Mouse (Mus musculus) thymus, postnatal 0 days (tissue): ENCODE results near the gene Map1lc3b. TPM values are rescaled to one million over a fixed set of nuclear protein-coding genes. Genes with fewer than 3 reads are reported as not detected.

Experiments
- DNase-seq: peaks from one replicate; pipeline ENCODE4 v3.0.0-alpha.2; 2015; ENCODE audit warnings: low spot score
- polyA plus RNA-seq: library from polyadenylated mRNA; unstranded; fragments of >200 nt; fragmentation: Nextera tagmentation; extraction: Ambion mirVana; gene quantifications from 2 replicates; pipeline ENCODE4 v1.2.1, GENCODE M21; 2015

The Map1lc3b gene
- polyA plus RNA-seq, 1 experiment from 2014 or later, result 329 TPM

GRCm38 (mm10) chr8:121603801-121604200, 13.6 kb downstream of the Map1lc3b start:
- DNase-seq, result no peak

DNA sequence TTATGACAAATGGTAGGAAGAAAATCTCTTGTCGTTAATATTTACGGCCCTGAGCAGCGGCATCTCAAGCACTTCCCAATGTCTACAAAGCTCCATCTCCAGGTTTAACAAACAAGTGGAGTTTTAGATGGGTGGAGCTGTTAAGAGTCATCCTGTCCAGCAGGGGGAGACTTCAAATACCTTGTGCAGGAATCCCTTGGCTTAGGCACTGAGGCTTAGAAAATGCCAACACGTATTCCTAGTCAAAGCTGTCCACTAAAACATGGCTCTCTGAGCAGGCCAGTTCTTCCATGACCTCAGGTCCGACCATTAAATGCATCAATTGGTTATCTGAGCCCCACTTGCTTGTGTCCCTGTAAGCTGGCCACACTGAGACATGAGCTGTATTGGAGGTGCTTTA, 17.5 kb downstream of the Map1lc3b start:
- peak; percentile 33 for DNase-seq

DNA sequence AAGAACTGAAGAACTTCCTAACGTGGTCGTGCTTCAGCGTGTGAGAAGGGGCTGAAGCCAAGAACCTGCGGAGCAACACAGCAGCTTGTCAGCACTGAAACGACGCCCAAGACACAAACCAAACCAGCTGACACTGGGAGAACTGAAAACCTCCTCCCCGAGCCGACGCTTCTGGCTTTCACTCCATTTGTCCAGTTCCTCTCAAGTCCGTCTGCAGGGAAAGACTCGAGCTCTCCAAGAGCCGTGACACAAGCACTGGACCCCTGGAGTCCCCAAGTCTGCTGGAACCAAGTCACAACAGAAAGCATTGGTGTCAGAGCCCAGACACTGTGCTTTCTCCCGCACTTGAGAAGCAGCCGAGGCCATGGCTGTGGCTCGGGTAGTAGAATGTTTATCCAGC, 19.1 kb downstream of the Map1lc3b start:
- DNase-seq, result no peak

DNA sequence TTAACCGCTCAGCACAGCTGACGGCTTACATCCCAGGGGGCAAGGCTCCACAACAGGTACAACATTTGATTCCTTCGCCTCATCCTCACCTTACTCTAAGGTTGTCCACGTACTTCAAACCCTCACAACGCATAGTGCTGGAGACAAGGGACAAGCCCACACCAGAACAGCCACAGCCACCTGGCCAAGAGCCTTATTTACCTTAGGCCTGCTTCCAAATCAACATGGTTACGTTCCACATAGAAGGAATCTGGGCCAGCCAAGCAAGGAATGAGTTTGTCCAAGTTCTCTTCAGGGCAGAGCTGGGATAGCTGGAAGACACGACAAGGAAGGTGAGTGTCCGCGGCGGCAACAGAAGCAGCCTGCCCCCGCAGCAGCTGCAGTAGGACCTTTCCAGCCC, 19.8 kb downstream of the Map1lc3b start:
- no peak for DNase-seq

GRCm38 (mm10) chr8:121613419-121613818, 23.3 kb downstream of the Map1lc3b start:
- no peak for DNase-seq

- no peak for DNase-seq
Measured at GRCm38 (mm10) chr8:121619401-121619995, 29.3 kb downstream of the Map1lc3b start.

GRCm38 (mm10) chr8:121620801-121621516, 30.8 kb downstream of the Map1lc3b start:
- DNase-seq, result no peak

DNA sequence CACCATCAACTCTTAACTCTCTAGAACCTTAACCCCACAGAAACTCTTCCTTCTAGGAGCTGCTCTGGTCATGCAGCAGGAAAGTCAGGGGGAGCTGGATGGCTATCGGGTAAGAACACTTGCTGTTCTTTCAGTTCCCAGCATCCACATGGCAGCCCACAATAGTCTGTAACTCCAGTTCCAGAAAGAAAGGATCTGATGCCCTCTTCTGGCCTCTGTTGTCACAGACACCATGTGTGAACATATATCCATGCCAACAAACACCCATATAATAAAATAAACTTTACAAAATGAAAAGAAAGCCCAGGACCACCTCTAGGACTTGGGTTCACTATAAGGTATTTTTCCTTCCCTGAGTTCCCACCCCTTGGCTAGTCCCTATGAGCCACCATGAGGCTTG, 31.7 kb downstream of the Map1lc3b start:
- no peak for DNase-seq

- DNase-seq, result no peak
Measured at GRCm38 (mm10) chr8:121623043-121623442, 32.9 kb downstream of the Map1lc3b start.

- no peak for DNase-seq
Measured at GRCm38 (mm10) chr8:121628681-121629080, 38.5 kb downstream of the Map1lc3b start.

GRCm38 (mm10) chr8:121631645-121632071, 41.5 kb downstream of the Map1lc3b start:
- DNase-seq, result no peak

- DNase-seq, result no peak
Measured at GRCm38 (mm10) chr8:121632401-121632800, 42.2 kb downstream of the Map1lc3b start.

GRCm38 (mm10) chr8:121635534-121635933, 45.4 kb downstream of the Map1lc3b start:
- DNase-seq, result peak; percentile 15

DNA sequence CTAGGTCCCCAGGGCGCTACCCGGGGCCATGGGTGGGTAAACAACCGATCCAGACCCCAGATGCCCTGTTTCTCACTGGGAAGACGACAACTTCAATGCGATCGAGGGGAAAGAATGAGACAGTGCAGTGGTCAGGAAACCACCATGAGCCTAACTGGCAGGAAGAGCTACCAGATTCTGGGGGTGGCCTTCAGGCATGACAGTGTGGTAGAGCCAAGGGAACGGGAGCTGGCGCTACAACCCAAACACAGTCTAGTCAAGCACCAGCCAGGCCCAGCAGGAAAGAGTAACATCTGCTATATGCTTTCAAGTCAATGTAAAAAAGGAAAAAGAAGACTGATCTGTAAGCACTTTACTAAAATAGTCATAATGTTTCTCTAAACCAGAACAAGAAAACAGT, 46.0 kb downstream of the Map1lc3b start:
- no peak for DNase-seq

DNA sequence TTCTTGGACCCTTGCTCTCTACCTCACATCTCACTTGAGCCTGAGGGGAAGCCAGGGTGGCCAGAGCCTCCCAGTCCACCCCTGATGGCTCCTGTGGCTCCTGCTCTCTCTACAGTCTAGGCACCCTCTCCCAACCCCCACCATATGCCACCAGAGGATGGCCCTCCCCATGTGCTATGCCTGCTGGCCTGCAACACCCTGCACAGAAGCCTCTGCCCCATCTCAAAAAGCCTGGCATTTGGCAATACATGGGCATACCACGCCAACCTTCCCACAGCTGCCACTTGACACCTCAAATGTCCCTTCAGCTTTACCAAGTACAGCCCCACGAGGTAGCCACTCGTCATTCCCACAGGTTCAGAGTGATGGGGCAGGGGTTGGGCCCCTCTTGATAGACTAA, 52.6 kb downstream of the Map1lc3b start:
- no peak for DNase-seq

- no peak for DNase-seq
Measured at GRCm38 (mm10) chr8:121643384-121643783, 53.2 kb downstream of the Map1lc3b start.

DNA sequence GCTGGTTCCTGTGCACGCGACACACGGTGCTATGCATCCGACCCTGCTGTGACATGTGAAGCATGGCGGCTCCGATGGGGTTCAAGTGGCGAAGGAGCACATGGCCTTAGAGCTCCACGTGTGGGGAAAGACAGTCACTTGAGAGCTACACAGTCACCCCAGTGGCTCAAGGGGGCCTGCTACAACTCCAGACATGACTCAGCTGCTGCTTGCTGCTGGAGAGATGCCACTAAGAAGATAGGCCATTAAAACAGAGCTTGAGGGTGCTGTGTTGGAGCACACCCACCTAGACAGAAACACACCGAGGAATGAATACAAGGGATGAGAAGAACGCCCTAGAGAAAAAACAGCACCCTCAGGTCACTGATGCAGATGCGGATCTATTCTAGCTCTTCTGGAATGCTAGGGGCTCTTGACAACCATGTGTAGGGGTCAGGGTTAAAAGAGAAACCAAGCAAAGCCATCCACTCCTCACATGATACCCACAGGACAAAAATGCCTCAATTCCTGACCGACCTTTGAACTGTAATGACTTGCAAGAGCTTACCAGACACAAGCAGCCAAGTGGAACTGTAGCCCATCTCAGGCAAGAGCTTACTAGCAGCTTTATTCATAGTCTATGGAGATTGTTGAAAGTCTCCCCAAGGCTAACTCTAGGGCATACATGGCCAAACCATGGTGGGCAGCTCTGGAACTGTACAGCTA, 57.5 kb downstream of the Map1lc3b start:
- DNase-seq, result no peak

Other genes with a start within 250 kb of the Map1lc3b start
- gene 1700018B08Rik, start 46.0 kb upstream of the Map1lc3b start, polyA plus RNA-seq, result not detected in 2 replicates
- gene Fbxo31, start 11.6 kb upstream of the Map1lc3b start, polyA plus RNA-seq, result 14.3 and 18.3 TPM in 2 replicates
- 1.5 and 1.8 TPM in 2 replicates for gene Zcchc14, start 62.5 kb downstream of the Map1lc3b start, polyA plus RNA-seq
- gene Jph3, start 139.3 kb downstream of the Map1lc3b start, polyA plus RNA-seq, result 0.04 TPM in 1 of 2 replicates, not detected in the other
- gene Klhdc4, start 239.2 kb downstream of the Map1lc3b start, polyA plus RNA-seq, result 31.6 and 32.7 TPM in 2 replicates